Mouse (Mus musculus) left cerebral cortex, postnatal 14 days (tissue): ENCODE measurements around the gene 4933424G06Rik. TPM values are rescaled to one million over a fixed set of nuclear protein-coding genes. Genes with fewer than 3 reads are reported as not detected.

ENCODE experiments used
- DNase-seq, 2 experiments: peaks; one replicate each; pipeline ENCODE4 v3.0.0; 2021 to 2022; ENCODE audit warnings: low spot score in 2 of 2, mixed read lengths in 1 of 2
- intact Hi-C: fragments of 180-260 bp; cut with DNase I; formaldehyde crosslinking; loops from one replicate; pipeline ENCODE4 v1.15.1; 2025
- total RNA-seq, 2 experiments: library from RNA; stranded (reverse); gene quantifications; 2 replicates each; pipeline ENCODE4 v1.2.3; 2021

The 4933424G06Rik gene
- total RNA-seq, 2 experiments from 2014 or later: 1.3 to 1.7 TPM

GRCm38 (mm10) chr1:36707797-36708196, 2.2 kb upstream of the 4933424G06Rik start:
- intact Hi-C loops: loop anchor here (2.0 kb wide), 1 partner anchor 37 kb away; no protein-coding TSS in a partner anchor
- no peak for DNase-seq

DNA sequence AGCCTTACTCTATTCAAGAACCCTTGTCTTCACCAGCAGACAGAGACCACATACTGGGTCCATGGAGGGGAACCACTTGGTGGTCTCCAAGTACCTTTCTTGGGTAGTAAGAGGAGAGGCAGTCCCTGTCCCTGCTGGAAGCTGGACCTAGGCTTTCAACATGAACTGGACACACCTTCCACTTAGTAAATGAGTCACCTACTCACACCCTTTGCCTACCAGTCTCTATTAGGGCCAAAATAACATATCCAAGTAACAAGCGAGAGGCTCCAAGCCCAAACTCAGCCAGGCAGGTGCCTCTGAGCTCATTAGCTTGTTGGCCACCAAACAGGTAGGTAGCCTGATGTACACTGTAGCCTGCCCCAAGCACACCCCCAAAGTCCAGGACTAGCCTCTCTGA, 1.3 kb upstream of the 4933424G06Rik start:
- intact Hi-C loops: loop anchor here (2.0 kb wide), 1 partner anchor 36 kb away; no protein-coding TSS in a partner anchor
- DNase-seq: no peak

- peak in 1 of 2 experiments; percentile 68 for DNase-seq
- intact Hi-C loops: loop anchor here (2.0 kb wide), 1 partner anchor 36 kb away; no protein-coding TSS in a partner anchor
Measured at GRCm38 (mm10) chr1:36709055-36709853, 695 bp upstream of the 4933424G06Rik start.

- no peak for DNase-seq
- intact Hi-C loops: no loop called here
Measured at GRCm38 (mm10) chr1:36711104-36711503, 1.2 kb downstream of the 4933424G06Rik start.

DNA sequence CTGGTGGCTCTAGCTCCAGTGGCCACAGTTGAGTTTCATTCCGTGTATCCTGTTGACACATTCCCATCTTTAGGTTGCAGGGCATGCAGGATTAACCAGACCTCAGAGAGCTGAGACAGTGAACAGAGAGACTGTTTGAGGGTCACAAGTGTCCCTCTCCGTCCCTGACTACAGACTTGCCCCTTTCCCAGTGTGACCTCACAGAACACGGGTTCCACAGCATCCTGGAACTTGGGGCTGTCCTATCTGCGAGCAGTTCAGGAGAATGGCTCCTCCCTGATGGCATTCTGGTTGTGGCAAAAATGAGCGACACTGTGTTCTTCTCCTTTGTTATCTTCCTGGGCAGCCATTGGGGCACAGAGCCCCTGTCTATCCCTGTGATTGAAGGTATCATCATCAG, 4.4 kb downstream of the 4933424G06Rik start, which contains the start of gene Actr1b:
Gene Actr1b, minus strand, starts transcription at position 112 of the 400 bp plus-strand sequence.
- no peak for DNase-seq
- intact Hi-C loops: no loop called here

- DNase-seq: no peak
- intact Hi-C loops: no loop called here
Measured at GRCm38 (mm10) chr1:36718786-36719185, 8.8 kb downstream of the 4933424G06Rik start.

DNA sequence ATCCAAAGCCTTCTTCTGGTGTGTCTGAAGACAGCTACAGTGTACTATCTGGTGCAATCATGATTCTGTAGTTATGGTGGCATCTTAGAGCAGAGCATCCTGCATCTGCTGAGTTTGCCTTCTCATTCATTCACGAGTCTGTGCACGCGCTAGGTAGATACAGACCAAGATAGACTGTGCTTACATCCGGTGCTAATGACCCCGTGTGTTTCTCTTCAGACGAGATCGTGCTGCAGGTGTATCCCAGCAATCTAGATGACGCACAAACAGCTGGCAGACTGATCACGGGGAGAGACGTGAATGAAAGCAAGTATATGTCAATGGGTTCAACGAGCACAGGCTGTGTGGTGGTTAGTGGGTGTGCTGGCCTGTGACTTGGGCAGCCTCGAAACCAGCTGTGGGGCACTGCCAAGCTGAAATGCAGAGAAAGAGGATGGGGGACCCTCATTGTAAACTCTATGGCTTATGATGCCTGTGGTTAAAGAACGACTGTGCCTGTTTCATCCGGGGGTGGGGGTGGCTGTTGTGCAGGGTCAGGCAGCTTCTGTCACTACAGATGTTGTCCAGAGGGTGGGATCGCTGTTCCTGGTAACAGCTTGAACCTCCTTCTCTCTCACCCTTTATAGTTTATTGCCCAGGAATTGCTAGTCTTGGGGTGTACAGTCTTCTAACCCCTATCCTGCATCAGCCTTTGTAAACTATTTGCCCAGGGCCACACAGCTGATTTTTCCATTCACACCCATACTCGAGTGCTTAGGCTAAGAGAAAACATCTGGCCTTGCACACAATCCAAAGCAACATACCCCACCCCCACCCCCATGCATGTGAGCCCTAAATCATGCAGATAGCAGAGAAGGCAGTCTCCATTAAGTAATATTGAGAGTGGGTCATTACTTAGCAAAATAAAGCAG, 13.5 kb downstream of the 4933424G06Rik start:
- no peak for DNase-seq
- intact Hi-C loops: no loop called here

- DNase-seq: no peak
- intact Hi-C loops: no loop called here
Measured at GRCm38 (mm10) chr1:36724057-36724431, 14.1 kb downstream of the 4933424G06Rik start.

DNA sequence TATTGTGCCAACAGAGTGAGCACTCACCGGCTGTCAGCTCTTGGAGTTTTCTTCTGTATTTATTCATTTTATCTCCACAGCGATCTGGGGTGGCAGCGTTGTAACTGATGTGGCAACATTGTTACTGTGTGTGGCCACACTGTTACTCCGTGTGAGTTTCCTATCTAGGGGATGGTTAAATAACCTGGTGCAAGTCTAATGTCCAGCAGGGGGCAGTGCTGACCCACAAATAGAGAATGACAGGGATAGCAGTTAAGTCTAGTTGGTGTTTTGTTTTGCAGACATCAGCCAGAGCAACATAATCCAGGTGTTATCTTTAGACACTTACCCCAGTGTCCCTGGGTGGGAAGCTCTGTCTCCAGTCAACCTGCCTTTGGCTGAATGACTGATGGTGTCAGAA, 27.4 kb downstream of the 4933424G06Rik start:
- DNase-seq: peak; percentile 91
- intact Hi-C loops: loop anchor here (2.0 kb wide), 1 partner anchor 514 kb away; no protein-coding TSS in a partner anchor

- intact Hi-C loops: no loop called here
- no peak for DNase-seq
Measured at GRCm38 (mm10) chr1:36739231-36739630, 29.3 kb downstream of the 4933424G06Rik start.

- DNase-seq: no peak
- intact Hi-C loops: no loop called here
Measured at GRCm38 (mm10) chr1:36743046-36743445, 33.1 kb downstream of the 4933424G06Rik start.

DNA sequence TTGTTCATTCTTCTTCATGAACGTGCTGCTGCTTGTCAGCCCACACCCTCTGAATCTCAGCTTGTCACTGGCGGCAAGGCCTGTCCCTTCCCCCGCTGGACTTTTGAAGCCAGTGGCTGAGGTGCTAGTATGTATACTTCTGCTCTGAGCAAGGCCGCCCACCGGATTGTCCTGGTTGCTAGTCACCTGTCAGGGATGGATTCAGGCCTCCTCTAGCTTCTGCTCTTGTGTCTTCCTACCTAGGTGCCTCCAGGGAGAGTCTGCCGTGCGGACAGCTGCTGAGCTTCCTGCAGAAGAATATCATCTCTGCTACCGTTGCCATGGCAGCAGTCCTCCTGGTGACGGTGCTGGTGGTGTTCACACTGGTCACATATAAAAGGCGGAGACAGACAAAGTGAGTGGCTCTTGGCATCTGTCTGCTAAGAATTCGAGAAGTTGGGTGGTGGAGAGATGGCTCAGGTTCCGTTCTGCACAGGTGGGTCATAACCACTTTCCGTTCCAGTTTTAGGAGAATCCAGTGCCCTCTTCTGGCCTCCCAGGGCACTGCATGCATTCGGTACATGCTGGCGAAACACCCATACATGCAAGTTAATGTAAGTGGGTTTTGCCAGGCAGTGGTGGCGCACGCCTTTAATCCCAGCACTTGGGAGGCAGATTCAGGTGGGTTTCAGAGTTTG, 34.5 kb downstream of the 4933424G06Rik start:
- intact Hi-C loops: loop anchor here (2.0 kb wide), 1 partner anchor 36 kb away; no protein-coding TSS in a partner anchor
- peak; percentile 83 to 90 for DNase-seq

DNA sequence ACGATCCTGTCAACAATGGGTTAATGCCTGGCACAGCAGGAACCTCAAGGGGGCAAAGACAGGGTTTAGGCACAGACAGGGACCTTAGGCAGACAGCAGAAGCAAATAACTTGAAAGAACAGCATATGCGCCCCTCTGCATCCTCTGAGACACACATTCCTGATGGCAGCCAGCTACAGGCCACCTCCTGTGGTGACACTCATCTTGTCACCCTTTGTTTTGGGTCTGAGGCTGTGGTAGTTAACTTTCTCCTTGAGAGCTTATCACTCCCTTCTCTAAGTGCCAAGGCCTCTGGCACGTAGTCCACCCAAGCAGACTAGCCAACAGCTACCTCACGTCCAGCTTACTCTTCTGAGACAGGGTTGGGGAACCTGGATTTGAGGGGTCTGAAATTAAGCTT, 35.7 kb downstream of the 4933424G06Rik start:
- intact Hi-C loops: loop anchor here (2.0 kb wide), 1 partner anchor 37 kb away; no protein-coding TSS in a partner anchor
- no peak for DNase-seq

- peak in 1 of 2 experiments; percentile 42 for DNase-seq
- intact Hi-C loops: no loop called here
Measured at GRCm38 (mm10) chr1:36746452-36746851, 36.5 kb downstream of the 4933424G06Rik start.

DNA sequence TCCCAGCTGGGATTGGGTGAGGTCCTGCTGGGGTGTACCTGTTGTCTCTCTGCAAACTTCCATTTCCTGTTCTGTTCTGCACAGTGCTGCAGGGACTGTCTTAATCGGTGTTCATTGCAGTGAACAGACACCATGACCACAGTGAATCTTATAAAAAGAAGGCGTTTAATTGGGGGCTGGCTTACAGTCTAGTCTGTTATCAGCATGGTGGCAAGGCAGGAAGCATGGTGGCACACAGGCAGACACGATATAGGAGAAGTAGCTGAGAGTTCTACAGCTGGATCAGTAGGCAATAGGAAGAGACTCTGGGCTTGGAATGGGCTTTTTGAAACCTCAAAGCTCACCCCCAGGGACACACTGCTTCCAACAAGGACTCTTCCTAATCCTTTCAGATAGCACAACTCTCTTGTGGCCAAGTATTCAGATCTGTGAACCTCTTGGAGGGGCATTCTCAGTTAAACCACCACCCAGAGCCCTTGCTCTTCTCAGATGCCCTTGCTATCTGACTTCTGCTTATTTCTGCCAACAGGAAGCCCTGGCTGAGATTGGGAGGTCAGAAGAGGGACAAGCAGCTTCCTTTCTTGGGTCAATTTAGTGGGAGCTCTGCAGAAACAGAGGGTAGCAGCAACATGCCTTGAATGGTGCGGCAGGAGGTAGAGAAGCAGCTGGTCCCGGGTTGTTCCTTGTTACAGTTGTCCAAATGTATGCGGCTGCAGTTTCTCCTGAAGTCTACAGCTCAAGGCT, 44.2 kb downstream of the 4933424G06Rik start:
- no peak for DNase-seq
- intact Hi-C loops: no loop called here

- DNase-seq: no peak
- intact Hi-C loops: no loop called here
Measured at GRCm38 (mm10) chr1:36758553-36758952, 48.6 kb downstream of the 4933424G06Rik start.

- no peak for DNase-seq
- intact Hi-C loops: no loop called here
Measured at GRCm38 (mm10) chr1:36759076-36759475, 49.1 kb downstream of the 4933424G06Rik start.

GRCm38 (mm10) chr1:36760401-36760800, 50.5 kb downstream of the 4933424G06Rik start:
- intact Hi-C loops: no loop called here
- DNase-seq: no peak

GRCm38 (mm10) chr1:36761061-36761460, 51.1 kb downstream of the 4933424G06Rik start:
- DNase-seq: no peak
- intact Hi-C loops: no loop called here
